Mouse (Mus musculus) gonadal fat pad, adult 2 months (tissue): ENCODE measurements around the gene Pramef8. TPM values are rescaled to one million over a fixed set of nuclear protein-coding genes. Genes with fewer than 3 reads are reported as not detected.
"Not testable (repeated sequence)": the region's sequence is repeated elsewhere in the genome, so short reads cannot be mapped to it uniquely, and the experiment has no call there.

Experiments
- DNase-seq: peaks from one replicate; pipeline ENCODE4 v3.0.0-alpha.2; 2012; ENCODE audit warnings: low read depth
- polyA plus RNA-seq: library from polyadenylated mRNA; depleted of rRNA; stranded (reverse); fragments of >200 nt; gene quantifications from 2 replicates; pipeline ENCODE4 v1.2.3, GENCODE M21; 2012; rRNA removed

The Pramef8 gene
- polyA plus RNA-seq = 7.9 and 8.3 TPM in 2 replicates

- DNase-seq = peak; percentile 77
Observed at GRCm38 (mm10) chr4:143412219-143413092, at the start of gene Pramef8. Pramef8 (plus strand) TSS chr4:143412426.

- no peak for DNase-seq
Observed at GRCm38 (mm10) chr4:143366415-143367041, 45.7 kb upstream of the Pramef8 start.

- DNase-seq = no peak
Observed at GRCm38 (mm10) chr4:143379480-143379879, 32.7 kb upstream of the Pramef8 start.

- no peak for DNase-seq
Observed at GRCm38 (mm10) chr4:143379931-143380715, 32.1 kb upstream of the Pramef8 start.

- DNase-seq = no peak
Observed at GRCm38 (mm10) chr4:143380716-143381004, 31.6 kb upstream of the Pramef8 start.

GRCm38 (mm10) chr4:143382163-143382562, 30.1 kb upstream of the Pramef8 start:
- DNase-seq = no peak

- no peak for DNase-seq
Observed at GRCm38 (mm10) chr4:143383646-143384045, 28.6 kb upstream of the Pramef8 start.

GRCm38 (mm10) chr4:143388955-143389702, 23.1 kb upstream of the Pramef8 start:
- DNase-seq = no peak

GRCm38 (mm10) chr4:143394181-143394580, 18.0 kb upstream of the Pramef8 start, which contains the start of gene Pramel1:
Pramel1 (plus strand) TSS chr4:143394428.
- no peak for DNase-seq

- DNase-seq = peak; percentile 59
Observed at GRCm38 (mm10) chr4:143411566-143412218, 534 bp upstream of the Pramef8 start.

GRCm38 (mm10) chr4:143413621-143414020, 1.4 kb downstream of the Pramef8 start:
- no peak for DNase-seq

- no peak for DNase-seq
Observed at GRCm38 (mm10) chr4:143414121-143414520, 1.9 kb downstream of the Pramef8 start.

GRCm38 (mm10) chr4:143426770-143427169, 14.5 kb downstream of the Pramef8 start:
- DNase-seq = not testable (repeated sequence)

GRCm38 (mm10) chr4:143450224-143450623, 38.0 kb downstream of the Pramef8 start, which contains the start of gene Oog4:
Oog4 (minus strand) TSS chr4:143450324.
- no peak for DNase-seq

Other genes starting within 250 kb of the Pramef8 start
- 10.5 and 16.0 TPM in 2 replicates for gene Prdm2, start 199.4 kb upstream of the Pramef8 start, polyA plus RNA-seq
- 18.6 and 18.8 TPM in 2 replicates for gene Pdpn, start 112.9 kb upstream of the Pramef8 start, polyA plus RNA-seq
- gene Lrrc38, start 62.7 kb upstream of the Pramef8 start, polyA plus RNA-seq = not detected in 2 replicates
- gene Pramel1, start 18.0 kb upstream of the Pramef8 start, polyA plus RNA-seq = not detected in 2 replicates
- gene Oog4, start 37.9 kb downstream of the Pramef8 start, polyA plus RNA-seq = not detected in 2 replicates
- not detected in 2 replicates for gene Gm13043, start 98.9 kb downstream of the Pramef8 start, polyA plus RNA-seq
- gene Gm13040, start 123.5 kb downstream of the Pramef8 start, polyA plus RNA-seq = not detected in 2 replicates
- not detected in 2 replicates for gene BC080695, start 139.3 kb downstream of the Pramef8 start, polyA plus RNA-seq
- gene Gm13057, start 139.3 kb downstream of the Pramef8 start, polyA plus RNA-seq = not detected in 2 replicates
- not detected in 2 replicates for gene Gm13083, start 202.6 kb downstream of the Pramef8 start, polyA plus RNA-seq
- gene Gm13088, start 244.8 kb downstream of the Pramef8 start, polyA plus RNA-seq = not detected in 2 replicates